Mouse (Mus musculus) brain, embryonic 14.5 days (tissue): ENCODE measurements around the gene Pam.

Experiments
- CTCF ChIP-seq: fragments of 200-500 bp; IDR thresholded peaks from 2 replicates; pipeline ENCODE4 v1.5.1; 2012; ENCODE audit warnings: inconsistent platforms, mild to moderate bottlenecking, moderate library complexity, borderline replicate concordance; ENCODE audit not compliant: insufficient read depth, insufficient read length; ENCODE audit errors: extremely low read depth
- POLR2A ChIP-seq: fragments of 200-500 bp; IDR thresholded peaks from 2 replicates; pipeline ENCODE4 v1.6.1; 2012; ENCODE audit warnings: mild to moderate bottlenecking, inconsistent platforms, borderline replicate concordance; ENCODE audit not compliant: poor library complexity, insufficient read depth, insufficient read length, severe bottlenecking; ENCODE audit errors: extremely low read depth

- TF ChIP-seq POLR2A (no peak), CTCF (no peak)
Measured at GRCm38 (mm10) chr1:97781674-97782073, 313.8 kb downstream of the Pam start.
